Mouse (Mus musculus) spleen, adult 2 months (tissue): ENCODE results near the gene Hdhd5.

Experiments
- CTCF ChIP-seq: fragments of 200-500 bp; IDR thresholded peaks from 2 replicates; pipeline ENCODE4 v1.5.1; 2011; ENCODE audit warnings: mild to moderate bottlenecking, inconsistent platforms; ENCODE audit not compliant: insufficient read depth, insufficient read length, insufficient replicate concordance; ENCODE audit errors: extremely low read depth
- POLR2A ChIP-seq: fragments of 200-500 bp; IDR thresholded peaks from 2 replicates; pipeline ENCODE4 v1.6.1; 2011; ENCODE audit warnings: low read depth, low read length, inconsistent platforms

DNA sequence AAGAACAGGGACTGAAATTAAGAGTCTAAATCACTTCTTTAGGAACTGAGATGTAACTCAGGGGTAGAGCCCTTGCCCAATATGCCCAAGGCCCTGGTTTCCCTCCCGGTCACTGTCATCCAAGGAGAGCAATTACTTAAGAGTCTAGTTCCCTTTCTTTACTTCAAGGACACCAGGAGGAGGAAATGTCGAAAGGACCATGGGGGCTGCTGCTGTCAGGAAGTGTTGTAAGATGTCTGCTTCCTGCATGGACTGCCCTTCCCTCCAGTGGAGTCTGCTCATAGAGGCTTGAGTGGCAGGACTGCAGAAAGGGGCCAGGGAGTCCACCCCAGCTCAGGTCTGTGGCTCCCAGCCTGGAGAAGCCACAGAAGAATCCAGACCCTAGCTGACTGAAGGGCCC is 51.8 kb downstream of the Hdhd5 start:
- TF ChIP-seq CTCF: no peak
- no peak for TF ChIP-seq POLR2A
